Mouse (Mus musculus): ENCODE results near the gene Adgrg7.

DNA sequence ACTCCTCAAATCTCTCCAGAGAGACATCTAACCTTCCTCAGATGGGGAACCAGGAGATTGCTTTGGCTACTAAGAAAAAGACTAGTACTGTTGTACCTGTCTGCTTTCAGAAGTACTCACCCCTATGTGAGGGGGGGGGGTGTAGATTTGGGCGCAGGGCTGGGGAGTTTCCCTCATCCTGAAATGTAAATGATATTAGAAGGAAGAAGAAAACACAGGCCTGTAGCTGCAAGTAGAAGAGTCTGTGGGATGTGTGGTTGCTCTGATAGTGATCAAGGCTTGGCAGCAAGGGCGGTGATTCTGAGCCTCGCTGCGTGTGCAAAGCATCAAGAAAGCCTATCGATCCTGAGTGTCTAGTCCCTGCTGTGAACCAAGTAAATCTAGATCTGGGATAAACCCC lies 47.3 kb upstream of the Adgrg7 start:
- TF ChIP-seq POLR2A (IDR thresholded peaks at IDR 0.05; ENCODE audit: low read depth, low read length) (no peak), CTCF (conservative IDR thresholded peaks at IDR 0.05; ENCODE audit: insufficient read depth, insufficient read length, low read depth, low read length) (no peak)

Data from kidney, adult 2 months (tissue).